Mouse (Mus musculus) forebrain, embryonic 14.5 days (tissue): ENCODE data around the gene Carhsp1. TPM values are rescaled to one million over a fixed set of nuclear protein-coding genes. Genes with fewer than 3 reads are reported as not detected.
A peak's percentile ranks its signal among the peaks of the same experiment; 100 is the strongest.

Source experiments
- ATAC-seq: fragments of 200-750 bp; cut with Nextera tagmentation; 2 replicates; pipeline ENCODE4 v1.8.0; 2017; ENCODE audit warnings: mild to moderate bottlenecking, moderate library complexity
- DNase-seq: peaks from one replicate; pipeline ENCODE4 v3.0.0-alpha.2; 2015; ENCODE audit warnings: low spot score
- H3K27ac ChIP-seq: fragments of 300-500 bp; sonication (generic); 2 replicates; pipeline ENCODE4 v1.5.1; 2014; ENCODE audit warnings: low read depth, mild to moderate bottlenecking, control low read depth, low read length, moderate library complexity
- H3K27me3 ChIP-seq: fragments of 300-500 bp; sonication (generic); replicated peaks from 2 replicates; pipeline ENCODE4 v1.6.1; 2014; ENCODE audit warnings: low read length, control low read depth, mixed read lengths; ENCODE audit not compliant: control insufficient read depth, insufficient read depth
- H3K36me3 ChIP-seq: fragments of 300-500 bp; sonication (generic); 2 replicates; pipeline ENCODE4 v1.6.1; 2014; ENCODE audit warnings: low read length, control low read depth; ENCODE audit not compliant: control insufficient read depth, insufficient read depth
- H3K4me1 ChIP-seq: fragments of 300-500 bp; sonication (generic); 2 replicates; pipeline ENCODE4 v1.6.1; 2014; ENCODE audit warnings: antibody characterized with exemption, low read length, control low read depth; ENCODE audit not compliant: control insufficient read depth, insufficient read depth
- H3K4me2 ChIP-seq: fragments of 300-500 bp; sonication (generic); 2 replicates; pipeline ENCODE4 v1.6.1; 2014; ENCODE audit warnings: mild to moderate bottlenecking, control low read depth, low read length
- H3K4me3 ChIP-seq: fragments of 300-500 bp; sonication (generic); 2 replicates; pipeline ENCODE4 v1.5.1; 2014; ENCODE audit warnings: low read depth, low read length, control low read depth
- H3K9ac ChIP-seq: fragments of 300-500 bp; sonication (generic); 2 replicates; pipeline ENCODE4 v1.6.1; 2014; ENCODE audit warnings: mild to moderate bottlenecking, low read length, control low read depth, moderate library complexity
- H3K9me3 ChIP-seq: fragments of 300-500 bp; sonication (generic); replicated peaks from 2 replicates; pipeline ENCODE4 v1.6.1; 2016; ENCODE audit warnings: low read length, control low read depth, mixed read lengths; ENCODE audit not compliant: control insufficient read depth
- WGBS: fragments of 180-500 bp; shearing (Covaris S2); extraction: QIAGEN DNeasy Blood & Tissue Kit; methylation state at CpG from one replicate; pipeline ENCODE4 v1.1.7; 2014; 5-methylcytosine and 5-hydroxymethylcytosine counted together
- polyA plus RNA-seq: library from polyadenylated mRNA; unstranded; fragments of >200 nt; fragmentation: Nextera tagmentation; extraction: Ambion mirVana; gene quantifications from 2 replicates; pipeline ENCODE4 v1.2.1, GENCODE M21; 2014

Gene Carhsp1
- 84.0 and 95.0 TPM in 2 replicates for polyA plus RNA-seq

DNA sequence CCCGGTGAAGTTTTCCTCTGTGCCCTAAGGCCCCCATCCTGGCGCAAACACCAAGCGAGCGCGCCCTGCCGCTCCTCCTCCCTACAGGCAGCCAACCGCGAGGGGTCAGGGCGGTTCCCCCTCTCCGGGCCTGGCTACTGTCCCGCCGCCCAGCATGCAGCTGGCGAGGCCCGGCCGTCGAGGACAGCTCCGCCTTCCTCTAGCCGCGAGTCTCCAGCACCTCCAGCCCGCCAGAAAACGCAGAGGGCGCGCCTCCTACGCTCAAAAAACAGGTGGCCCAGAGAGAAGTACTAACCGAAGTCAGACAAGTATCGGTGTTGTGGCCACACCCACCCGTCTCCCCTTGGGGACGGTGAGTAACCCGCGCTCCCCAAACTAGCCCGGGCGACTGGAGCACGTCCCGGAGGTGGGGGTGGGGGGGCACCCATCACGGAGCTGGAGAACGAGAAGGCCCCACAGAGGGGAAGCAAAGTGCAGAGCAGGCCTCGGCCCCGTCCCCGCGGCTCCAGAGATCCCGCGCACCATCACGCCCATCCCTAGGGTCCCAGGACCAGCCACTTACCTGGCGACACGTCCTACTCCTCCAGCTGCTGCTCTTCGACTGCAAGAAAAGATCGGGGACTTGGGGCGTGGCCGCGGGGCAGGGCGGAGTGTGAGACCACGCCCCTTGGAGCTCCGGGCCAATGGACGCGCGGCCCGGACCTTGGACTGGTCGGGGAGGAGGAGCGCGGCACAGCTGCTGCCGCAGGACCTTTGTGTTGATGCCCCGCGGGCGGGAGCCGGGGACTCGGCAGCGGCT is at the start of gene Carhsp1:
Gene Carhsp1, minus strand, starts transcription at position 605 of the 799 bp plus-strand sequence.
- Histone ChIP-seq H3K27me3 (0 out of 2 replicates have a peak, but pooled peaks cover 4% of the 10 kb centered on the region), H3K36me3 (no peaks in the 10 kb centered on the region), H3K4me2 (peak within 1 kb of the TSS; percentile 77), H3K4me1 (peaks cover 22% of the 10 kb centered on the region; the same call in 1 of the 2 replicates), H3K27ac (peak within 1 kb of the TSS; percentile 56), H3K9me3 (no peaks in the 10 kb centered on the region), H3K9ac (peak within 1 kb of the TSS; percentile 74), H3K4me3 (peak within 1 kb of the TSS; percentile 62)
- ATAC-seq (peak; percentile 94), DNase-seq (peak; percentile 96)
- under 1% methylated on average over 67 of the region's 67 CpGs for WGBS

DNA sequence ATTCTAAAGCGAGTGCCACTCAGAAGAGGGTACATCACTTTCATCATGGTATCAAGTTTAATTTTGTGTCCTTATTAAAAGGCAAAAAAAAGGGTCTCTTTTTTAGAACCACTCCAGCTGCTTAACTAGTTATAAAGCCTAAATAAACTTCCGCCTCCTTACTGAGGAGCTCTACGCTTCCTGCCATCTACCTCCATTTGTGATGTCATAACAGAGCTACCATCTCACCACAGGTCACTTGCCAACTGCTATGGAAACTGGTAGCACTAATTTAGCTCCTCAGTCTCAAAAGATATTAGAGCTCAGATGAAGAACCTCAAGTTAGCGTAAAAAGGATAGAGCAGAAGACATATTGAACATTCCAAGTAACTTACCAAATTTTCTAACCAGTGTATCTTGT is 48.5 kb upstream of the Carhsp1 start:
- ATAC-seq (no peak), DNase-seq (no peak)
- Histone ChIP-seq H3K9ac (no peak overlapping the region), H3K36me3 (peaks cover 12% of the 10 kb centered on the region), H3K4me3 (no peak overlapping the region), H3K4me1 (no peaks in the 10 kb centered on the region), H3K4me2 (no peak overlapping the region), H3K27ac (no peak overlapping the region), H3K27me3 (no peaks in the 10 kb centered on the region), H3K9me3 (no peaks in the 10 kb centered on the region)
- WGBS = 95% methylated on average over 4 of the region's 4 CpGs

DNA sequence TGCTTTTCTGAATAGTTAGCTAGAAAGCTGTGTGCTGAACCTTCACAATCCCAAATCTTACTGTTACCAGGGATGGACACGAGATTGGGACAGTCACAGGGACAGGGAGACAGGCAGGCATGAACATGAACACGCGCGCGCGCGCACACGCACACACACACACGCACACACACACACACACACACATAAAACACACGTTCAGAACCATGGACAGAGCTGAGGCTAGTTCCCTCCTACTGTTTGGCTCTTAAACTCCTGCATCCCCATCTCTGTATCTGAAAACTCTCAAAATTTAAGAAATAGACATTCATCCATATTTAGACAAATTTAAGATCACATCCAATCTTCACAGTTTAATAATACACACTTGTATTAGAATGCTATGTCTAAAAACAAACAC is 45.8 kb upstream of the Carhsp1 start:
- no peak overlapping the region for H3K9ac ChIP-seq
- H3K36me3 ChIP-seq = peaks cover 34% of the 10 kb centered on the region
- ATAC-seq (no peak), DNase-seq (no peak)
- no peaks in the 10 kb centered on the region for H3K4me1 ChIP-seq
- WGBS = 93% methylated on average over 10 of the region's 10 CpGs
- H3K4me2 ChIP-seq = no peak overlapping the region
- H3K27ac ChIP-seq = no peak overlapping the region
- H3K4me3 ChIP-seq = no peak overlapping the region
- H3K9me3 ChIP-seq = no peaks in the 10 kb centered on the region
- H3K27me3 ChIP-seq = no peaks in the 10 kb centered on the region

DNA sequence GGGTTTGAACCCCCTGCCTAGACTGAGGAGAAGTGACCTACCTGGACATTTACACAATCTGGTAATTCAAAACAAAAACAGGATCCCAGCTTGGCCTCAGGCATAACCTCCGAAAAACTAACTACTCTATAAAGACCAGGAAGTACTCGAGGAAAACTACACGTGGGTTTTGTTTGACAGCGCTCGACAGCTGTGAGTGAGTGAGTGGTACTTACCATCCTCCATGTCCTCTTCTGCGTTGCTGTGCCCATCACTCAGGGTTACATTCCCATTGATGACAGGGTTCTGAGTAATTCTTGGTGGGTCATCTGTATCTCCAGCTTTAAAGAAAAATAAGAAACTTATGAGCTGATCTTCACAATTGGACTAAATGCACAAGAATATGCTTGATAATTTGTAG is 44.3 kb upstream of the Carhsp1 start:
- peaks cover 46% of the 10 kb centered on the region for H3K36me3 ChIP-seq
- no peak overlapping the region for H3K4me3 ChIP-seq
- H3K9ac ChIP-seq = no peak overlapping the region
- ATAC-seq = no peak
- H3K4me2 ChIP-seq = no peak overlapping the region
- no peak overlapping the region for H3K27ac ChIP-seq
- no peaks in the 10 kb centered on the region for H3K9me3 ChIP-seq
- no peak for DNase-seq
- H3K27me3 ChIP-seq = no peaks in the 10 kb centered on the region
- H3K4me1 ChIP-seq = no peaks in the 10 kb centered on the region
- 82% methylated on average over 6 of the region's 6 CpGs for WGBS

DNA sequence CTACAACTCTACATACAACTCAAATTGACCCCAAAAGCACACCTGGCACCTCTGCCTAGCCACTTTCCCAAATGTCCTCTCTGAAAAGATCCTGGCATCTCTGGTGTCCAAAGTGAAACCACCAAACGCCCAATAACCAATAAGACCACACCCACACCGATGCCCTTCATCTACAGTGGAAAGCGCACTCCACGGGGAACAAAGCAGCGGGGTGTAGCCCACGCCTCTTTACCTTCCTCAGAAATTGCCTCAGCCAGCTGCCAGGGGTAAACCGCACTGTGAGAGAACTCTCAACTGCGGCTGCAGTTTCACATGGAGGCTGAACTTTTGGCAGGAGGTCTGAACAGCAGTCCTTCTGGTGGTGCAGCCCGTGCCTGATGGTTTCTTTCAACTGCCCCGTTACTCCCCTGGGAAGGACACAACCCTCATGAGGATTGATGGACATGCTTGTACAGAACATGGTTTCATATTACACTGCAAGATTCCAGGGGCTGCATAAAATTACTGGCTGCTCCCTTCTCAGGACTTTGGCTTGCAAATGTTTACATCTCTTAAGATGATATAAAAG is 43.6 kb upstream of the Carhsp1 start:
- WGBS = 80% methylated on average over 10 of the region's 10 CpGs
- no peak overlapping the region for H3K4me2 ChIP-seq
- H3K9me3 ChIP-seq = no peaks in the 10 kb centered on the region
- H3K4me3 ChIP-seq = no peak overlapping the region
- DNase-seq = no peak
- ATAC-seq = no peak
- H3K36me3 ChIP-seq = peaks cover 53% of the 10 kb centered on the region
- no peaks in the 10 kb centered on the region for H3K27me3 ChIP-seq
- H3K27ac ChIP-seq = no peak overlapping the region
- H3K9ac ChIP-seq = no peak overlapping the region
- no peaks in the 10 kb centered on the region for H3K4me1 ChIP-seq

DNA sequence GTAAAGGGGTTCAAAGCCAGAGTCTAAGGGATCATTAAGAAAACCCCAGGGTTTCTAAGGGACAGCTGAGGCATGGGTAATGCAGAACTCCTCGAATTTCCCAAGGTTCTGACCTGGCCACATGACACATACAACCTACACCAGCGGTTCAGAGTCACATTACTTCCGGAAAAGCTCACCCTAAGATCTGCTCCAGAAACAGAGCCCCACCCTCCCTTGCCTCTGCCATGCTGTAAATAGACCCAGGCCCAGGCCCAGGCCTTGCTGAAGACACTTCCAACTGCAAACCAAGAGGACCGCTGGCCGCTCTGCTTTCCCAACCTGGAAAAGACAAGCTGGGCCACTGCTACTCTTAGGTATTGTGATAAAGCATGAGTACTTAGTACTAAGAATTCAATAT is 42.9 kb upstream of the Carhsp1 start:
- Histone ChIP-seq H3K27me3 (no peaks in the 10 kb centered on the region), H3K4me2 (no peak overlapping the region), H3K27ac (no peak overlapping the region), H3K4me3 (no peak overlapping the region), H3K9ac (no peak overlapping the region), H3K9me3 (no peaks in the 10 kb centered on the region), H3K36me3 (peaks cover 61% of the 10 kb centered on the region), H3K4me1 (no peaks in the 10 kb centered on the region)
- ATAC-seq (no peak), DNase-seq (no peak)
- 87% methylated on average over 5 of the region's 5 CpGs for WGBS

DNA sequence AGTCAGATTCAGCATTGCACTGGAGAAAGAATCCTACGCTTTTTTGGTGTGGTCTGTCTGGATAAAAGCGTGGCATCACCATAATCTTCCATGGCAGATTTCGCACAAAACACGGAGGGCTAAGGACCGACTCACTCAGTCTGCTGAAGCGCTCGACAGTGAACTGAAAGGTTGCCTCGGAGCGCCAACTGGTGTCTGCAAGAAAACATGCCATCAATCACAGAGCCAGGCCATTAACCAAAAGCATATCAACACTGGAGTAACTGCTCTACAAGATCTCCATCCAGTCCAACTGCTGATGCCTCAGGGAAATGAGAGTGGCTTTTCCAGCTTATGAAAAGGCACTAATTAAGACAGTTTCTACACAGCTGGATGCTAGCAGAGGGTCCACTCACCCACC is 40.0 kb upstream of the Carhsp1 start:
- H3K4me2 ChIP-seq = no peak overlapping the region
- H3K9ac ChIP-seq = no peak overlapping the region
- WGBS = 67% methylated on average over 9 of the region's 9 CpGs
- no peak overlapping the region for H3K27ac ChIP-seq
- ATAC-seq = no peak
- peaks cover 88% of the 10 kb centered on the region for H3K36me3 ChIP-seq
- no peak for DNase-seq
- H3K9me3 ChIP-seq = no peaks in the 10 kb centered on the region
- no peaks in the 10 kb centered on the region for H3K27me3 ChIP-seq
- no peaks in the 10 kb centered on the region for H3K4me1 ChIP-seq
- H3K4me3 ChIP-seq = no peak overlapping the region

DNA sequence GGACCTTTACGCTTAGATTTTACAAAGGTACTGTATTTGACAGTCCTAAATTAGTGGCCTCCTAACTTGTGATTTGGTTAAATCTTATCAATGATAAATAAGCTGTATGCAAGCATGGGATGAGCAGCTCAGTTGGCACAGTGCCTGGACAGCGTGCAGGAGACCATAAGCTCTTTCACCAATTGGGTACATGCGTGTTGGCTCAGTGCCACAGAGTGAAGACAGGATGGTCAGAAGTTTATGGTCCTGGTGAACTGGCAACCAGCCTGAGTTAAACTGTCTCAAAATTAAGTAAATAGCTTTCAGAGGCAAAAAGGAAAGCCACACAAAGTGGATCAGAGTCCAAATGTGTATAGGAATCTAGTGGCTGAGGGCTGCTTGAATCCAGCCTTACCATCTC is 28.6 kb upstream of the Carhsp1 start:
- H3K36me3 ChIP-seq = peaks cover 93% of the 10 kb centered on the region
- ATAC-seq (no peak), DNase-seq (peak; percentile 25)
- no peak overlapping the region for H3K4me2 ChIP-seq
- H3K27ac ChIP-seq = no peak overlapping the region
- 87% methylated on average over 3 of the region's 3 CpGs for WGBS
- no peaks in the 10 kb centered on the region for H3K4me1 ChIP-seq
- H3K9me3 ChIP-seq = no peaks in the 10 kb centered on the region
- H3K4me3 ChIP-seq = no peak overlapping the region
- H3K27me3 ChIP-seq = no peaks in the 10 kb centered on the region
- no peak overlapping the region for H3K9ac ChIP-seq

DNA sequence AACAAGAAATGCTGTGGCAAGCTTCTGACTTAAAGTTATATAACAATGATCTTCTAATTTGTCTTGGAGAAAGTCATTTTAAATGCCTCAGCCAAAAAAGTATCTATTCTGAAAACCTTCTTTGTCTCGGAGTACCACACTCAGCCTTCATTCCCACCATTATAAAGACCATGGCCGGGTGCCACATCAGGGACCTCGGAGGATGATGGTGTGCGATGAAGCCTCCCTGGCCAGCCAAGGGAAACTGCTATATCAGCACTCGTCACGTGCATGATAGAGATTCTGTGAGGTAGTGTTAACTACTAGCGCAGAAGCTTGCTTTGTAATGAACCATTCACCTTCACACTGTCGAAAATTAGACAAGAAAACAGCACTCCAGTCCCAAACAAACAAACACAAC is 27.6 kb upstream of the Carhsp1 start:
- no peak overlapping the region for H3K9ac ChIP-seq
- H3K36me3 ChIP-seq = peaks cover 96% of the 10 kb centered on the region
- H3K27ac ChIP-seq = no peak overlapping the region
- H3K4me2 ChIP-seq = no peak overlapping the region
- no peaks in the 10 kb centered on the region for H3K27me3 ChIP-seq
- WGBS = 86% methylated on average over 8 of the region's 8 CpGs
- no peak for DNase-seq
- H3K4me3 ChIP-seq = no peak overlapping the region
- no peaks in the 10 kb centered on the region for H3K9me3 ChIP-seq
- no peaks in the 10 kb centered on the region for H3K4me1 ChIP-seq
- ATAC-seq = no peak
